In genomic region chr5:43749092-43749491, GRCm38 (mm10) we compare ENCODE assay signal across 22 mouse cellular contexts.
DNase-seq lines count a peak whose midpoint lies in the region; ATAC-seq and TF ChIP-seq lines count a peak whose summit lies in the region.
"Had no signal": no experiment of that assay in that cellular context is flagged by ENCODE, and none has a peak within 500 bp of the region (broad histone marks: within the 10 kb centered on the region; RNA-seq: fewer than 3 reads in every experiment).

No protein-coding gene starts in this region.

- H3K9ac ChIP-seq in liver, embryonic 11.5 days (ENCODE audit: low read depth, low read length): no peak overlapping the region
- H3K9ac ChIP-seq in liver, embryonic 12.5 days: no peak overlapping the region
- H3K9ac ChIP-seq in MEL (ENCODE audit: control insufficient read depth, low read depth, low read length, poor library complexity, severe bottlenecking): no peak overlapping the region
- H3K9ac ChIP-seq: forebrain, embryonic 13.5 days; heart, embryonic 15.5 days; midbrain, embryonic 13.5 days; stomach, embryonic 15.5 days had no signal

- TF ChIP-seq RAD21 in MEL (IDR thresholded peaks at IDR 0.05; ENCODE audit: low read depth, low read length): 0 out of 2 replicates have a peak, but pooled peaks have one; percentile 4

- peak; percentile 45; the same call in 1 of the 2 replicates for ATAC-seq in liver, embryonic 11.5 days (replicated peaks; ENCODE audit: low FRiP score)
- no peak for ATAC-seq in liver, embryonic 12.5 days
- ATAC-seq: forebrain, embryonic 13.5 days; inflammation-experienced regulatory T-cells, adult 6 months; midbrain, embryonic 13.5 days had no signal

- DNase-seq in liver, embryonic 11.5 days (ENCODE audit: low spot score): no peak
- DNase-seq in A20 (ENCODE audit: low read depth, low spot score) (peak; percentile 31), MEL (ENCODE audit: low read depth, low spot score) (peak; percentile 27)
- peak; percentile 10 for DNase-seq in embryonic facial prominence, embryonic 10.5 days (ENCODE audit: low spot score)
- DNase-seq in layer of hippocampus, postnatal 36 days: no peak
- no peak for DNase-seq in neural tube, embryonic 10.5 days (ENCODE audit: extremely low spot score, low spot score)
- no peak for DNase-seq in ovary, postnatal 14 days (ENCODE audit: low spot score)
- DNase-seq: cerebellum, adult 18-20 months; gastrocnemius, postnatal 14 days; heart, adult 2 months; kidney, postnatal 4 days; spleen, adult 18-20 months; thymus, postnatal 14 days had no signal

- no peak overlapping the region for H3K4me3 ChIP-seq in liver, embryonic 11.5 days (ENCODE audit: low read depth, low read length)
- H3K4me3 ChIP-seq in liver, embryonic 12.5 days: no peak overlapping the region
- H3K4me3 ChIP-seq in MEL (ENCODE audit: control insufficient read depth in 1 of 2, insufficient read depth in 1 of 2, low read depth in 2 of 2, low read length in 2 of 2): no peak overlapping the region
- H3K4me3 ChIP-seq in embryonic facial prominence, embryonic 10.5 days: no peak overlapping the region
- H3K4me3 ChIP-seq: forebrain, embryonic 13.5 days; heart, adult 2 months; heart, embryonic 15.5 days; limb, embryonic 10.5 days; midbrain, embryonic 13.5 days; myocyte; stomach, embryonic 15.5 days had no signal

- H3K27me3 ChIP-seq in liver, embryonic 11.5 days (replicated peaks; ENCODE audit: control insufficient read depth, insufficient read depth, low read length): no peaks in the 10 kb centered on the region
- no peaks in the 10 kb centered on the region for H3K27me3 ChIP-seq in liver, embryonic 12.5 days (replicated peaks)
- no peaks in the 10 kb centered on the region for H3K27me3 ChIP-seq in MEL (ENCODE audit: control insufficient read depth in 1 of 2, insufficient read depth in 2 of 2, low read length in 2 of 2)
- H3K27me3 ChIP-seq in embryonic facial prominence, embryonic 10.5 days (replicated peaks; ENCODE audit: low read depth, poor library complexity, severe bottlenecking): no peaks in the 10 kb centered on the region
- H3K27me3 ChIP-seq: forebrain, embryonic 13.5 days; heart, embryonic 15.5 days; midbrain, embryonic 13.5 days; stomach, embryonic 15.5 days had no signal

- TF ChIP-seq CTCF in MEL (IDR thresholded peaks at IDR 0.05 in 2 of 3, conservative IDR thresholded peaks at IDR 0.05 in 1 of 3; ENCODE audit: control insufficient read depth in 1 of 3, insufficient read depth in 1 of 3, low read depth in 2 of 3, low read length in 3 of 3, poor library complexity in 1 of 3, severe bottlenecking in 1 of 3): peak in 2 of 3 experiments; percentile 21 to 36; a peak in 4 of 6 replicates

- TF ChIP-seq POLR2A in MEL (IDR thresholded peaks at IDR 0.05; ENCODE audit: control insufficient read depth in 1 of 2, insufficient read depth in 1 of 2, low read depth in 1 of 2, low read length in 2 of 2, poor library complexity in 1 of 2): no peak

- no peaks in the 10 kb centered on the region for H3K4me1 ChIP-seq in liver, embryonic 11.5 days (replicated peaks; ENCODE audit: control insufficient read depth, insufficient read depth, low read length)
- H3K4me1 ChIP-seq in liver, embryonic 12.5 days: no peaks in the 10 kb centered on the region
- peaks cover 0 to 1% of the 10 kb centered on the region in 2 experiments; a peak in 2 of 4 replicates for H3K4me1 ChIP-seq in MEL (ENCODE audit: control insufficient read depth in 1 of 2, insufficient read depth in 2 of 2, low read length in 2 of 2)
- 0 out of 2 replicates have a peak, but pooled peaks cover 5% of the 10 kb centered on the region for H3K4me1 ChIP-seq in embryonic facial prominence, embryonic 10.5 days
- H3K4me1 ChIP-seq: forebrain, embryonic 13.5 days; heart, embryonic 15.5 days; midbrain, embryonic 13.5 days; stomach, embryonic 15.5 days had no signal

- no peaks in the 10 kb centered on the region for H3K9me3 ChIP-seq in liver, embryonic 11.5 days (ENCODE audit: control insufficient read depth, low read length)
- H3K9me3 ChIP-seq in liver, embryonic 12.5 days (replicated peaks): no peaks in the 10 kb centered on the region
- H3K9me3 ChIP-seq in MEL (replicated peaks; ENCODE audit: insufficient read depth, low read length): no peaks in the 10 kb centered on the region
- H3K9me3 ChIP-seq in embryonic facial prominence, embryonic 10.5 days: no peaks in the 10 kb centered on the region
- H3K9me3 ChIP-seq: forebrain, embryonic 13.5 days; heart, embryonic 15.5 days; limb, embryonic 10.5 days; midbrain, embryonic 13.5 days; stomach, embryonic 15.5 days had no signal

- no peak overlapping the region for H3K4me2 ChIP-seq in liver, embryonic 11.5 days
- no peak overlapping the region for H3K4me2 ChIP-seq in liver, embryonic 12.5 days
- H3K4me2 ChIP-seq: forebrain, embryonic 13.5 days; heart, embryonic 15.5 days; midbrain, embryonic 13.5 days; stomach, embryonic 15.5 days had no signal

- no peak for TF ChIP-seq EP300 in MEL (IDR thresholded peaks at IDR 0.05; ENCODE audit: low read depth in 1 of 2, low read length in 2 of 2)

- 0 out of 2 replicates have a peak, but pooled peaks cover 2% of the 10 kb centered on the region for H3K79me2 ChIP-seq in MEL (ENCODE audit: control insufficient read depth, insufficient read depth, low read length, poor library complexity)

- H3K27ac ChIP-seq in liver, embryonic 11.5 days (ENCODE audit: low read depth, low read length): no peak overlapping the region
- H3K27ac ChIP-seq in liver, embryonic 12.5 days: no peak overlapping the region
- no peak overlapping the region for H3K27ac ChIP-seq in MEL (ENCODE audit: control insufficient read depth, low read depth, low read length)
- H3K27ac ChIP-seq in embryonic facial prominence, embryonic 10.5 days (replicated peaks): no peak overlapping the region
- H3K27ac ChIP-seq: forebrain, embryonic 13.5 days; heart, adult 2 months; heart, embryonic 15.5 days; limb, embryonic 10.5 days; macrophage; midbrain, embryonic 13.5 days; stomach, embryonic 15.5 days had no signal

- 84% methylated on average over 3 of the region's 3 CpGs for WGBS in liver, embryonic 11.5 days
- WGBS in liver, embryonic 12.5 days (ENCODE audit: insufficient replicate concordance): 77% methylated on average over 3 of the region's 3 CpGs
- 84% methylated on average over 3 of the region's 3 CpGs for WGBS in embryonic facial prominence, embryonic 10.5 days

- no peaks in the 10 kb centered on the region for H3K36me3 ChIP-seq in liver, embryonic 11.5 days (ENCODE audit: control insufficient read depth, insufficient read depth, low read length)
- H3K36me3 ChIP-seq in liver, embryonic 12.5 days: peaks cover 26% of the 10 kb centered on the region
- peaks cover 3 to 16% of the 10 kb centered on the region in 2 experiments for H3K36me3 ChIP-seq in MEL (ENCODE audit: control insufficient read depth in 1 of 2, insufficient read depth in 2 of 2, low read length in 2 of 2)
- H3K36me3 ChIP-seq in embryonic facial prominence, embryonic 10.5 days (replicated peaks): peaks cover 41% of the 10 kb centered on the region

TF ChIP-seq in MEL, 35 proteins besides CTCF, POLR2A, EP300 and RAD21:
- TF ChIP-seq TCF12 (IDR thresholded peaks at IDR 0.05; ENCODE audit: low read depth, low read length) (no peak), CHD1 (IDR thresholded peaks at IDR 0.05; ENCODE audit: low read depth, low read length) (no peak), TBP (IDR thresholded peaks at IDR 0.05; ENCODE audit: low read depth, low read length) (no peak), GABPA (IDR thresholded peaks at IDR 0.05; ENCODE audit: low read depth, low read length) (no peak), ETS1 (IDR thresholded peaks at IDR 0.05; ENCODE audit: low read depth, low read length) (no peak), MYB (IDR thresholded peaks at IDR 0.05; ENCODE audit: low read depth, low read length) (no peak), ZNF384 (IDR thresholded peaks at IDR 0.05; ENCODE audit: low read depth, low read length) (no peak), HCFC1 (IDR thresholded peaks at IDR 0.05; ENCODE audit: low read depth, low read length) (no peak), NRF1 (IDR thresholded peaks at IDR 0.05; ENCODE audit: insufficient read depth, low read depth, low read length, poor library complexity, severe bottlenecking) (no peak), USF2 (IDR thresholded peaks at IDR 0.05; ENCODE audit: borderline replicate concordance in 1 of 2, insufficient read depth in 1 of 2, low read depth in 1 of 2, low read length in 2 of 2) (no peak)

Comparison
In these comparisons a context has a peak if more than half of its experiments do, and no peak if none do; other contexts are left out.
1. DNase-seq: peak in A20 (single experiment), MEL (single experiment) and embryonic facial prominence, embryonic 10.5 days (single experiment); none in liver, embryonic 11.5 days (single experiment), layer of hippocampus, postnatal 36 days (0 of 2), neural tube, embryonic 10.5 days (single experiment) and ovary, postnatal 14 days (single experiment).